Comparison of ENCODE assay signal across 9 mouse cellular contexts in the genomic region with DNA sequence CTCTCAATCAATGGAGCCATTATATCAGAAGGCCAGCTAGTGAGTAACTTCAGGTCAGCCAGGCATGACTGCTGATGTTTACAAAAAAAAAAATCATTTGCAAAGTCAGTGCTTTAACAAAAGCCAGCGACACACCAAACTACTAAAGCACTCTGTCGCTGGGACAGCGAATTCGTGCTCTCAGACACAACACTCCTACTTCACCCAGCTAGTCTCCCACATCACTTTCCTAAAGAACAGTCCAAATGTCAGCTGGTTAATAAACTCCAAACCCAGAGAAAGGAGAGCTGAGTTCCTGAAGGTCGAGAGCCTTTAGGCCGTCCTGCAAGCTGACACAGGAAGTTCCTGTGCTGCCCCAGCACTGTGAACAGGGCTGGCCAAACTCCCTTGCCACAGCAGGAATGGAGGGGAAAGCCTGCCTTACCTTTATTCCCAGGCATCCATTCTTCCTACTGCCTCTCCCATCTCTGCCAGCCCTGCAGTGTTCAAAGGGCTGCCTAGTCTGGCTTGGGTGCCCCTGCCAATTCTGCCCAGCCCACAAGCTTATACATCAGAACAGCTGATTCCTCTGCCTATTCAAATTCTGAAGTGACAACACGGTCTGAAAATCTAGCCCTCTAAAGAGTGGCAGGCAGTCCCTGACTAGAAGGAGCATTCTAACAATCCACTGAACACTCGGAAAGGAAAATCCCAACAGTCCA. TPM values are rescaled to one million over a fixed set of nuclear protein-coding genes. Genes with fewer than 3 reads are reported as not detected.
DNase-seq lines count a peak whose midpoint lies in the region; ATAC-seq and TF ChIP-seq lines count a peak whose summit lies in the region.
"Had no signal": no experiment of that assay in that cellular context is flagged by ENCODE, and none has a peak within 500 bp of the region (broad histone marks: within the 10 kb centered on the region; RNA-seq: fewer than 3 reads in every experiment).

No protein-coding gene starts in this region.

- peak overlapping the region; percentile 71 for H3K4me3 ChIP-seq in C2C12 (ENCODE audit: insufficient read depth, poor library complexity, severe bottlenecking)
- peak overlapping the region; percentile 78 for H3K4me3 ChIP-seq in forebrain, embryonic 14.5 days (ENCODE audit: low read depth, low read length)
- H3K4me3 ChIP-seq in midbrain, embryonic 16.5 days (ENCODE audit: low read depth, low read length): peak overlapping the region; percentile 86

- H3ac ChIP-seq in C2C12 (ENCODE audit: control insufficient read depth, insufficient read length, low read depth): peak overlapping the region; percentile 80

- TF ChIP-seq CTCF in C2C12 (IDR thresholded peaks at IDR 0.05; ENCODE audit: control insufficient read depth, insufficient read depth, insufficient read length): no peak

- no peaks in the 10 kb centered on the region for H3K27me3 ChIP-seq in C2C12 (ENCODE audit: control insufficient read depth, insufficient read depth, insufficient read length)
- H3K27me3 ChIP-seq in forebrain, embryonic 14.5 days (replicated peaks; ENCODE audit: control insufficient read depth, insufficient read depth, low read length): no peaks in the 10 kb centered on the region
- no peaks in the 10 kb centered on the region for H3K27me3 ChIP-seq in midbrain, embryonic 16.5 days (ENCODE audit: control insufficient read depth, insufficient read depth, low read depth, low read length)

- 0 out of 2 replicates have a peak overlapping the region, but pooled peaks have one; percentile 23 for H3K27ac ChIP-seq in forebrain, embryonic 14.5 days (ENCODE audit: low read depth, low read length)
- no peak overlapping the region; the same call in 1 of the 2 replicates for H3K27ac ChIP-seq in midbrain, embryonic 16.5 days (ENCODE audit: low read length)

- H3K4me2 ChIP-seq in forebrain, embryonic 14.5 days (ENCODE audit: low read length): peak overlapping the region; percentile 88
- peak overlapping the region; percentile 75 for H3K4me2 ChIP-seq in midbrain, embryonic 16.5 days (ENCODE audit: low read length)

- peaks cover 19% of the 10 kb centered on the region for H3K36me3 ChIP-seq in C2C12 (ENCODE audit: control insufficient read depth, insufficient read depth)
- H3K36me3 ChIP-seq in forebrain, embryonic 14.5 days (ENCODE audit: control insufficient read depth, insufficient read depth, low read length): no peaks in the 10 kb centered on the region
- H3K36me3 ChIP-seq in midbrain, embryonic 16.5 days (ENCODE audit: control insufficient read depth, insufficient read depth, low read length): 0 out of 2 replicates have a peak, but pooled peaks cover 2% of the 10 kb centered on the region
- H3K36me3 ChIP-seq: G1E had no signal

- WGBS in forebrain, embryonic 14.5 days: 3% methylated on average over 8 of the region's 8 CpGs
- 11% methylated on average over 8 of the region's 8 CpGs for WGBS in midbrain, embryonic 16.5 days

- H3K79me3 ChIP-seq in C2C12 (ENCODE audit: low read depth): peaks cover 68% of the 10 kb centered on the region

- peaks cover 73% of the 10 kb centered on the region for H3K79me2 ChIP-seq in C2C12 (ENCODE audit: control insufficient read depth, insufficient read depth)

- H3K9me3 ChIP-seq in forebrain, embryonic 14.5 days (replicated peaks; ENCODE audit: control insufficient read depth, low read length): no peaks in the 10 kb centered on the region
- H3K9me3 ChIP-seq in midbrain, embryonic 16.5 days (replicated peaks; ENCODE audit: control insufficient read depth, low read length, poor library complexity, severe bottlenecking): no peaks in the 10 kb centered on the region

- peak overlapping the region; percentile 92 for H3K9ac ChIP-seq in forebrain, embryonic 14.5 days (ENCODE audit: low read length)
- peak overlapping the region; percentile 90 for H3K9ac ChIP-seq in midbrain, embryonic 16.5 days (ENCODE audit: low read depth, low read length)

- peak; percentile 38 for DNase-seq in cerebellum, adult 9-10 months
- no peak for DNase-seq in cerebellum, adult 9-11 months
- DNase-seq in forebrain, embryonic 14.5 days (ENCODE audit: low spot score): peak; percentile 40
- DNase-seq in kidney, adult 9 months: peak; percentile 85
- DNase-seq in gastrocnemius, postnatal 4 days (ENCODE audit: low spot score in 2 of 2): no peak
- no peak for DNase-seq in urinary bladder, adult 18-20 months (ENCODE audit: low spot score in 2 of 2)

- ATAC-seq in forebrain, embryonic 14.5 days: no peak
- no peak for ATAC-seq in midbrain, embryonic 16.5 days

- H3K4me1 ChIP-seq in forebrain, embryonic 14.5 days (ENCODE audit: control insufficient read depth, insufficient read depth, low read length): peaks cover 45% of the 10 kb centered on the region
- H3K4me1 ChIP-seq in midbrain, embryonic 16.5 days (ENCODE audit: control insufficient read depth, insufficient read depth, low read length): peaks cover 53% of the 10 kb centered on the region

TF ChIP-seq in C2C12, 6 proteins besides CTCF, POLR2A, EP300 and RAD21:
- TF ChIP-seq MAX (IDR thresholded peaks at IDR 0.05) (no peak), FOSL1 (IDR thresholded peaks at IDR 0.05; ENCODE audit: insufficient read depth, low read length, poor library complexity, severe bottlenecking) (no peak), MYOD1 (IDR thresholded peaks at IDR 0.05; ENCODE audit: control insufficient read depth, insufficient read length, low read depth) (no peak), MYOG (IDR thresholded peaks at IDR 0.05; ENCODE audit: control insufficient read depth, extremely low read depth, insufficient read length) (no peak), USF1 (IDR thresholded peaks at IDR 0.05; ENCODE audit: low read depth) (no peak), CEBPB (IDR thresholded peaks at IDR 0.05; ENCODE audit: low read depth) (no peak)

RNA-seq across cellular contexts. Expression of gene Snx18, which starts 2.2 kb away (rescaled TPM):
- polyA plus RNA-seq in C2C12 (2012; fragmentation: generic; extraction: Trizol): 28.6 TPM
- 12.1 and 12.2 TPM in 2 replicates for polyA plus RNA-seq in forebrain, embryonic 14.5 days (2014; fragmentation: Nextera tagmentation; extraction: Ambion mirVana)
- polyA plus RNA-seq in midbrain, embryonic 16.5 days (2015; fragmentation: Nextera tagmentation; extraction: Ambion mirVana): 6.5 and 7.5 TPM in 2 replicates
- total RNA-seq in gastrocnemius, postnatal 4 days (2021): 10 to 100 TPM; 30.7 to 36.4 TPM
- polyA plus RNA-seq: G1E had no signal

RNA-seq across cellular contexts. Expression of gene Hspb3, which starts 47.4 kb away (rescaled TPM):
- polyA plus RNA-seq in C2C12 (2012; fragmentation: generic; extraction: Trizol): not detected
- 1.1 TPM in 1 of 2 replicates, not detected in the other for polyA plus RNA-seq in forebrain, embryonic 14.5 days (2014; fragmentation: Nextera tagmentation; extraction: Ambion mirVana)
- 0.47 TPM in 1 of 2 replicates, not detected in the other for polyA plus RNA-seq in midbrain, embryonic 16.5 days (2015; fragmentation: Nextera tagmentation; extraction: Ambion mirVana)
- 10 to 100 TPM; 79.4 to 87.2 TPM for total RNA-seq in gastrocnemius, postnatal 4 days (2021)
- total RNA-seq: G1E had no signal
- polyA plus RNA-seq: G1E had no signal

Comparison
In these comparisons a context has a peak if more than half of its experiments do, and no peak if none do; other contexts are left out.
1. DNase-seq: peak in cerebellum, adult 9-10 months (single experiment), forebrain, embryonic 14.5 days (single experiment) and kidney, adult 9 months (single experiment); none in cerebellum, adult 9-11 months (single experiment), gastrocnemius, postnatal 4 days (0 of 2) and urinary bladder, adult 18-20 months (0 of 2).
2. Peak in every context shown above with its lines, with median percentiles within 50 percentile points of each other: H3K4me3 ChIP-seq.